Mouse (Mus musculus) erythroblast, embryonic 14.5 days (primary cell): ENCODE measurements around the gene Spdya. TPM values are rescaled to one million over a fixed set of nuclear protein-coding genes. Genes with fewer than 3 reads are reported as not detected.
A peak's percentile ranks its signal among the peaks of the same experiment; 100 is the strongest.
"Not testable (repeated sequence)": the region's sequence is repeated elsewhere in the genome, so short reads cannot be mapped to it uniquely, and the experiment has no call there.

Experiments
- H3K27me3 ChIP-seq: 2 replicates; pipeline ENCODE4 v1.6.1; 2012; ENCODE audit warnings: inconsistent platforms; ENCODE audit not compliant: control insufficient read depth
- H3K36me3 ChIP-seq: 2 replicates; pipeline ENCODE4 v1.6.1; 2012; ENCODE audit warnings: mild to moderate bottlenecking, inconsistent platforms; ENCODE audit not compliant: control insufficient read depth
- H3K4me1 ChIP-seq: 2 replicates; pipeline ENCODE4 v1.6.1; 2012; ENCODE audit warnings: inconsistent platforms; ENCODE audit not compliant: control insufficient read depth
- H3K4me3 ChIP-seq: replicated peaks from 2 replicates; pipeline ENCODE3; 2012; ENCODE audit warnings: moderate library complexity, mild to moderate bottlenecking, inconsistent platforms
- H3K9me3 ChIP-seq: 2 replicates; pipeline ENCODE4 v1.6.1; 2012; ENCODE audit warnings: low read length, inconsistent platforms, mixed read lengths; ENCODE audit not compliant: control insufficient read depth
- GATA1 ChIP-seq: IDR thresholded peaks from 2 replicates; pipeline ENCODE4 v1.6.1; 2012; ENCODE audit warnings: low read length, inconsistent platforms, mixed read lengths
- TAL1 ChIP-seq: IDR thresholded peaks from 3 replicates; pipeline ENCODE4 v1.6.1; 2012; ENCODE audit warnings: low read length, inconsistent platforms, mixed read lengths
- polyA plus RNA-seq: library from polyadenylated mRNA; stranded (reverse); fragments of >175 nt; gene quantifications from 2 replicates; pipeline ENCODE4 v1.2.3, GENCODE M21; 2012

Spdya gene
- polyA plus RNA-seq, 1 experiment = not detected

DNA sequence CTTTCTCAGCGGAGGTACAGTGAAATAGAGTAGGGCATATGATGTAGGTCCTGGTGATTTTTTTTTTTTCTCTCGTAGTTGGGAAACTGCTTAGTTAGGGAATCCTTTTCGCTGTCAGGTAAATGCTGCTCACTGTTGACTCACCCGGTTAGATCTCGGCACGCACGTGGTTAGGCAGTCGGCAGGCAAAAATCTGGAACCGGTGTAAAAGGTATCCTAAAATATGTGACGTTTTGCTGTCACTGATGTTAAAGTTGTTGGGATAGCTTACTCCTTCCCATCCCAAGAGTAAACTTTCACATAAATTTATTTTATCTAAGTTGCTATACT is 65.1 kb downstream of the Spdya start:
- H3K9me3 ChIP-seq = no peaks in the 10 kb centered on the region
- peaks cover 51% of the 10 kb centered on the region for H3K4me1 ChIP-seq
- H3K36me3 ChIP-seq = peaks cover 13% of the 10 kb centered on the region
- no peaks in the 10 kb centered on the region for H3K27me3 ChIP-seq
- peak overlapping the region; percentile 74 for H3K4me3 ChIP-seq
- TF ChIP-seq GATA1 = no peak
- TF ChIP-seq TAL1 = no peak

DNA sequence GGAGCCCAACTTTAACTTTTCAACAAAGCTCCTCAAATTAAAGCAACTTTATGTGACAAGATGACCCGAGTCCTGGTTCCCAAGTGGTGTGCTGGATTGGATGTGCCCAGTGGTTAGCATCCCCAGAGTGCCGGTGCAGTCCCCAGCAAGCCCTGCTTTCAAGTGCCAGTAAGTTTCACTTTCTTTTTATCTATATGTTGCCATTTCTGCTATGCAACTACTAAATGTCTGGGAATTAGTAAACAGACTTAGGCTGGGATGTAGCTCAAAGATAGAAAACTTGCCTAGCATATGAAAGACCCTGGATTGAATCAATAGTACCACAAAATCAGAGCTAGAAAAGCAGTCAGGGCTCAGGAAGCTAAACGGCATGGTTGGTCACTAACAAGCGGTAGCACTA is 66.1 kb downstream of the Spdya start:
- H3K4me1 ChIP-seq = peaks cover 51% of the 10 kb centered on the region
- H3K36me3 ChIP-seq = peaks cover 13% of the 10 kb centered on the region
- TF ChIP-seq GATA1 (no peak), TAL1 (no peak)
- H3K9me3 ChIP-seq = no peaks in the 10 kb centered on the region
- H3K27me3 ChIP-seq = no peaks in the 10 kb centered on the region
- H3K4me3 ChIP-seq = peak overlapping the region; percentile 74

DNA sequence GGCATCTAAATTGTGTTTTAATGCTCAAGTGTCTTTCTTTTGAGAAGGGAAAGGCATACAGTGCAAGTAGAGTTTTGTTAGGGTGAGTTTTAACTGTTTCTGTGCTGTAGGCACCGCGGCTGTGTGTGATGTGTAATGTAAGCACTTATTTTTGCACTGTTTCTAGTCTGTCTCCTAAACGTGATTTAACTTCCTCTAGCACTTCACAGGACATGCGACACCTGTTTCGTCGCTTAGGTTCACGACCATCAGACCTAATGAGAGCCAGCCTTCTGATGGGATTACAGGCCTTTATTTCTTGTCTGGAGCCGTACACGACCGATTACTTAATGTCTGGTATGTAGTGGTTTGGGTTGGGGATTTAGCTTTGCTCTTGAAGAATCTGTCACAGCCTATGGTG is 79.9 kb downstream of the Spdya start:
- TF ChIP-seq GATA1 = no peak
- TF ChIP-seq TAL1 = no peak
- Histone ChIP-seq H3K36me3 (peaks cover 88% of the 10 kb centered on the region), H3K27me3 (no peaks in the 10 kb centered on the region), H3K9me3 (no peaks in the 10 kb centered on the region), H3K4me3 (no peak overlapping the region), H3K4me1 (no peaks in the 10 kb centered on the region)

DNA sequence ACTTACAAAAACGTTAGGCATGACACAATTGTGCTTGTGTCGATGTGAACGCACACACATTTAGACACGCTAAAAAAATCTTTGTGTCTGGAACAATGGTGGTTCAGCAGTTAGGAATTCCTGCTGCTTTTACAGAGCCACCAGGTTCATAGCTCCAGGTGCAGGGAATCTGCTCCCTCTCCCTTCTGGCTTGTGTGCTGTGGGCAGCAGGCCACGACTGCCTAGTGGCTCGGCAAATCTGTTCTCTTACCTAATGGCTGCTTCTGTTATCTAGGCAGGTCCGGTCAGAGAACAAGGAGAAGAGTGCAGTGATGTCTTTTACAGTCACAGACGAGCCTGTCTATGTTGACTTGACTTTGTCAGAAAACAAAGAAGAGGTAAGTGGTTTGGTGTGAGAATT is 81.5 kb downstream of the Spdya start:
- Histone ChIP-seq H3K9me3 (no peaks in the 10 kb centered on the region), H3K36me3 (peaks cover 89% of the 10 kb centered on the region), H3K4me1 (no peaks in the 10 kb centered on the region), H3K4me3 (no peak overlapping the region), H3K27me3 (no peaks in the 10 kb centered on the region)
- TF ChIP-seq GATA1 (no peak), TAL1 (no peak)

DNA sequence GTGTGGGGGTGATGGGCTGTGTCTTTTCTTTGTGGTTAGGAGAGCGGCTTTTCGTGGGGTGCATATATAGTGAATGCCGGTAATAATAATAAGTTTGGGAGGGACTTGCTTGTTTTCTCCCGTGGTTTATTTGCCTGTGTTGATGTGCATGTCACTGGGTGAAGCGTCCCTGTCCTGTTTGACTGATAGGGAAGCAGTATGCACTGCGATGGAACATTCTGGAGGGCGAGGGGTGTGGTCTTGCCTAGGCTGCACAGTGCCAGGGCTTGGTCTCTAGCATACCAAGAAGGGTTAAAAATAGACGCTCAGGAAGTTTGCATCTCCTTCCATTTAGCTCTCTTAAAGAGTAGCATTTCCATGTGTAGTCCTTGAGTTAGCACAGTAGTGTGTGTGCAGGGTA is 84.9 kb downstream of the Spdya start:
- no peak for TF ChIP-seq TAL1
- TF ChIP-seq GATA1 = no peak
- no peaks in the 10 kb centered on the region for H3K27me3 ChIP-seq
- H3K4me1 ChIP-seq = no peaks in the 10 kb centered on the region
- no peaks in the 10 kb centered on the region for H3K9me3 ChIP-seq
- no peak overlapping the region for H3K4me3 ChIP-seq
- H3K36me3 ChIP-seq = peaks cover 88% of the 10 kb centered on the region

DNA sequence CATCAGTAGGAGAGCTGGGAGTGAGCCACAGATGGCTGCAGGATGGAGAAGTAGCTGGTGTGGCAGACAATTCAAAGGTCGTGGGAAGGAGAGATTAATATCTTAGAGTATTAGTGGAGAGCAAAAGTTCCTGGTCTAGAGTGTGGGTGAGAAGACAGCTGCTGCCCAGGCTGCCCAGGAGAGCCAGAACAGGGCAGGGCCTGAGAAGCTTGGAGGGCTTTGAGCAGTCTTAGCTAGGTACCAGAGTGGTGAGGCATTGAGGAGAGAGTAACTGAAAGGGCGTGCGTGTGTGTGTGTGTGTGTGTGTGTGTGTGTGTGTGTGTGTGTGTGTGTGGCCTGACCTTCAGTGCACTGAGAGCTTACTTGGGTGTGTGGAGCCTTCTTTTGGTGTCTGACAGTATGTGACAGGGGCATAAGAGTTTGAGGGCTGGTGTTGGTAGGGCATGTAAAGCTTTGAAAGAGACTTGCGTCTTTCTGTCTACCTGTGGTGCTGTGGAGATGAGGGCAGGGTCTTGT is 85.9 kb downstream of the Spdya start:
- H3K36me3 ChIP-seq = peaks cover 91% of the 10 kb centered on the region
- H3K9me3 ChIP-seq = no peaks in the 10 kb centered on the region
- TF ChIP-seq TAL1 (no peak), GATA1 (no peak)

DNA sequence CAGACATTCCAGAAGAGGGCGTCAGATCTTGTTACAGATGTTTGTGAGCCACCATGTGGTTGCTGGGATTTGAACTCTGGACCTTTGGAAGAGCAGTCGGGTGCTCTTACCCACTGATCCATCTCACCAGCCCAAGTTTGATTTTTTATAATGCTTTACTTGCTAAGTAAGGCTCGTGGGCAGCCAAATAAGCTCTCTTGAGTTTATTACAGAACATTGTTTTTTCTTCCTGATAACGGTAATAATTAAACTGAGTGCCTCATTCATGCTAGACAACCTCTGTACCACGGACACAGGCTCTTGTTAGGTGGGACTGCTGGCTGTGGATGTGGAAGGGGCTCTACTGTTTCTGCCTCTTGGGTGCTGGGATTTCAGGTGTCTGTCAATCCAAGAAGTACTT is 87.2 kb downstream of the Spdya start:
- not testable (repeated sequence) for H3K4me1 ChIP-seq, H3K4me3 ChIP-seq, H3K9me3 ChIP-seq, H3K27me3 ChIP-seq
- peaks cover 87% of the 10 kb centered on the region for H3K36me3 ChIP-seq

More for the DNA sequence above, 85.9 kb downstream of the Spdya start:
- Histone ChIP-seq H3K4me3 (no peak overlapping the region), H3K4me1 (no peaks in the 10 kb centered on the region), H3K27me3 (no peaks in the 10 kb centered on the region)

Other genes with a start within 250 kb of the Spdya start
- gene Emilin2, start 240.1 kb upstream of the Spdya start, polyA plus RNA-seq = 21.3 and 32.0 TPM in 2 replicates
- gene Gm4707, start 92.1 kb upstream of the Spdya start, polyA plus RNA-seq = 0.02 and 0.10 TPM in 2 replicates
- gene Smchd1, start 76.7 kb upstream of the Spdya start, polyA plus RNA-seq = 0.19 and 0.27 TPM in 2 replicates
- 1.2 and 2.4 TPM in 2 replicates for gene Ndc80, start 25.2 kb upstream of the Spdya start, polyA plus RNA-seq
- 0.45 and 0.56 TPM in 2 replicates for gene Wdr43, start 63.8 kb downstream of the Spdya start, polyA plus RNA-seq
- not detected in 2 replicates for gene Togaram2, start 121.2 kb downstream of the Spdya start, polyA plus RNA-seq
- not detected in 2 replicates for gene Pcare, start 200.8 kb downstream of the Spdya start, polyA plus RNA-seq
- not detected in 2 replicates for gene Clip4, start 216.4 kb downstream of the Spdya start, polyA plus RNA-seq